Mouse (Mus musculus) thymus, adult 2 months (tissue): ENCODE data around the gene Manba.

ENCODE experiments used
- CTCF ChIP-seq: fragments of 200-500 bp; IDR thresholded peaks from 2 replicates; pipeline ENCODE4 v1.5.1; 2012; ENCODE audit warnings: mild to moderate bottlenecking, control low read depth, low read length, moderate library complexity, borderline replicate concordance; ENCODE audit not compliant: control insufficient read depth, poor library complexity, insufficient read depth; ENCODE audit errors: extremely low read depth
- POLR2A ChIP-seq: fragments of 200-500 bp; IDR thresholded peaks from 2 replicates; pipeline ENCODE4 v1.6.1; 2012; ENCODE audit warnings: mild to moderate bottlenecking, low read length, control low read depth, moderate library complexity; ENCODE audit not compliant: control insufficient read depth, poor library complexity, insufficient read depth; ENCODE audit errors: extremely low read depth

DNA sequence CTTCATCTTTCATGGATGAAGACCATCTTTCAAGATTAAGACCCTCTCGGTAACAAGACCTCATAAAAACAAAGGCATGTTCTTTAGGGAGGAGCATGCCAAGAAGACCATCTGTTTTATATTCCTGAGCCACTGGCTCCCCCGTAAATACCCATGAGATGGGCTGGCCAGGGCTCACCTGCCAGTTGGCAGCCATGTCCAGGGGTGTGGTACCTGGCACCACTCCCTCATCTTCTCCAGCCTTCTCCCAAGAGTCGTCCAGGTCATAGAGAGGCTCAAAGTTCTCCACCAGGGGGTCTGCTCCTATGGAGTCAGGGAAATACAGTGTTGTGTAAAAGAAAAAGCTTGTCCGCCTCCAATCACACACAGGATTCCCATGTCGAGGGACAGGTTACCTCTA lies 106.0 kb downstream of the Manba start:
- TF ChIP-seq CTCF (no peak), POLR2A (no peak)
